Mouse (Mus musculus): Measurements from ENCODE around the gene Rrm1.
"Not testable (repeated sequence)": the region's sequence is repeated elsewhere in the genome, so short reads cannot be mapped to it uniquely, and the experiment has no call there.

Rrm1 gene

GRCm38 (mm10) chr7:102472675-102473074 lies 31.2 kb downstream of the Rrm1 start:
- in situ Hi-C loops (cut with MboI; ENCODE audit: unreplicated experiment in 2 of 2): no loop called here

GRCm38 (mm10) chr7:102476601-102477000 lies 35.1 kb downstream of the Rrm1 start:
- in situ Hi-C loops (cut with MboI; ENCODE audit: unreplicated experiment in 2 of 2): no loop called here

DNA sequence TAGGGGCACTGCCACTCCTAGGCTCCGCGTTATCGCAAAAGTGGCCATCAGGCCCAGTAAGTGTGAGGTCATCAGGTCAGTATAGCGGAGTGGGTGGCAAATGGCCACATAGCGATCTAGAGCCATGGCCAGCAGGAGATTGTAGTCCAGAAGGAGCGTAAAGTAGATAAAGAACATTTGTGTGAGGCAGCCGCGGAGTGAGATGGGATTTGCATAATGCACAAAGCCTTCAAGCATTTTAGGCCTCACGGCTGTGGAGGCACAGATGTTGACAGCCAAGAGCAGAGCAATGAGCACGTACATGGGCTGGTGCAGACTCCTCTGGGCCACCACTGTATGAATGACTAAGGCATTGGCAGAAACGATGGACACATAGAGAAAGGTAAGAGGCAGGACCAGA lies 35.9 kb downstream of the Rrm1 start:
- in situ Hi-C loops (cut with MboI; ENCODE audit: unreplicated experiment in 2 of 2): no loop called here

DNA sequence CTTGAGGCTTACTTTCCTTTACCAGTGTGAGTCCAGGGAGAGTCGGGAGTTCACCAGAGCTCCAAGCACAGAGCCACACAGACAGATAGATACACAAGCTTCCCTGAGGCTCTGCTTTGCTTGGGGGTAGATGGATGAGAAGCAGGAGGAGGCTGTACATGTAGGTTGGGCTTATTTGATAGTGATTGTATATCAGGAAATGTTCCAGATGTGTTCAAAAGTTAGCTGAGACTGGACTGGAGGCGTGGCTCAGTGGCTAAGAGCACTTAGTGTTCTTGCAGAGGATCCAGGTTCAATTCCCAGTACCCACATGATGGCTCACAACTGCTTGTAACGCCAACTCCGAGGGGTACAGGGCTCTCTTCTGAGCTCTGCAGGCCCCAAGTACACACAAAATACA lies 36.9 kb downstream of the Rrm1 start:
- in situ Hi-C loops (cut with MboI; ENCODE audit: unreplicated experiment in 2 of 2): no loop called here

DNA sequence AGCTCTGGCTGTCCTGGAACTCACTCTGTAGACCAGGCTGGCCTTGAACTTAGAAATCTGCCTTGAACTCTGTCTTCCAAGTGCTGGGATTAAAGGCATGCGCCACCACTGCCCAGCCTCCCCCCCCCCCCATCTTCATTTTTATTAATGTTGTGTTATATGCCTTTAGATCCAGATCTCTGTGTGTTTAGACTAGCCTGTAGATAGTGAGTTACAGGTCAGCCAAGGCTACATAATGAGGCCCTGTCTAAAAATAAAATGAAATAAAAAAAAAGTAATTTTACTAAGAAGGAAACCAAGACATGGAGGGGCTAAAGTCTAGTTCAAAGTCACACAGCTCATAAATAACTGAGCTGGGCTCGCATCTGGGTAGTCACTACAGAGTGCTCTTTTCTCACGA lies 37.4 kb downstream of the Rrm1 start:
- in situ Hi-C loops (cut with MboI; ENCODE audit: unreplicated experiment in 2 of 2): no loop called here

GRCm38 (mm10) chr7:102479368-102480078 lies 38.0 kb downstream of the Rrm1 start:
- in situ Hi-C loops (cut with MboI; ENCODE audit: unreplicated experiment in 2 of 2): no loop called here

GRCm38 (mm10) chr7:102480821-102481220 lies 39.3 kb downstream of the Rrm1 start:
- in situ Hi-C loops (cut with MboI; ENCODE audit: unreplicated experiment in 2 of 2): no loop called here

- in situ Hi-C loops (cut with MboI; ENCODE audit: unreplicated experiment in 2 of 2): no loop called here
Observed at GRCm38 (mm10) chr7:102481579-102481978, 40.1 kb downstream of the Rrm1 start, which contains the start of gene Olfr543. Gene Olfr543, minus strand, starts transcription at chr7:102481679.

DNA sequence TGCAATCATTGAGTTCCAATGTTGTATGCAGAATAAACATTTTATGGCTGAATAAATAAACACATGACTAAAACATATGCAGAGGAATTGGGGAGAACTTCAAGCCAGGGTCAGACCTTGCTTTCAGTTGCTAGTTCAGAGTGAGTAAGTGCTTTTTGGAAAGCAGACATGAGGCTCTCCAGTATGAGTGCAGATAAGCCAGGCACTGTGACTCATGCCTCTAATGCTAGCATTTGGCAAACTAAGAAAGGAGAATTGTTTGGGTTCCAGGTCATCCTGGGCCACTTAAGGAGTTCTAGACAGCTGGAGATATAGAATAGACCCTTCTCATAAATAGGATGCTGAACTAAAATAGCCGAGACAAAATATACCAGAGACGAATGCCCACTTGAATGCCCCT lies 42.2 kb downstream of the Rrm1 start:
- in situ Hi-C loops (cut with MboI; ENCODE audit: unreplicated experiment in 2 of 2): no loop called here

- in situ Hi-C loops (cut with MboI; ENCODE audit: unreplicated experiment in 2 of 2): not testable (repeated sequence)
Observed at GRCm38 (mm10) chr7:102484766-102485165, 43.3 kb downstream of the Rrm1 start.

DNA sequence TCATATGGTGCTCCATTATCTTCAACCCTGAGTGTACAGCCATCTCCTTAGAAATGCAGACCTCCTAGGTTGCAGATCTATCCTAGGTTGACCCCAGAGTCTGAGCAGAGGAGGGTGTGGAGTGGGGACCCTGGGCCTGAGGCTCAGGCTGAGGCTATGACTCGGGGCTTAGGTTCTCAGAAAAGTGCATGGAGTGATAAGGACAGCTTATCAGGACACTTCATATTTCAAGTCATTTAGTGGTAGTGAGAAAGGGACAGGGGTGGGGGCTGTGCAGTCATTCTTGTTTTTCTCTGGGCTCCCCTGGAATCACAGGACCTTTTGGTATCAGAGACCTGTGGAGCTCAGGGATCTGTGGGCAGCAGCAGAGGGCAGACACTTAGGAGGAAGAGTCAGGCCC lies 44.6 kb downstream of the Rrm1 start:
- in situ Hi-C loops (cut with MboI; ENCODE audit: unreplicated experiment in 2 of 2): no loop called here

GRCm38 (mm10) chr7:102488161-102488560 lies 46.7 kb downstream of the Rrm1 start, which contains the start of gene Olfr544:
Gene Olfr544, minus strand, starts transcription at chr7:102488313.
- in situ Hi-C loops (cut with MboI; ENCODE audit: unreplicated experiment in 2 of 2): no loop called here

DNA sequence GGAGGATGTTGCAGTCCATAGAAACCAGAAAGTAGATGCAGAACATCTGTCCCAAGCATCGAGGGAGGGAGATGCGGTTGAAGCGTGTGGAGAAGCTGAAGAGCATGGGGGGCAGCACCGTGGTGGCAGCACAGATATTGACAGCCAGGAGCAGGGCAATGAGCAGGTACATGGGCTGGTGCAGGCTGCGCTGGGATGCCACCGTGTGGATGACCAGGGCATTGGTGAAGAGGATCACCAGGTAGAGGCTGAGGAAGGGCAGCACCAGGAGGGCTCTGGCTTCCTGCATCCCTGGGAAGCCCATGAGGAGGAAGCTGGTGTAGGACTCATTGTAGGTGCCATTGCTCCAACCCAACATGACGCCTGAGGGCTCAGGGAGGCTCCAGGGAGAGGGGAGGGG lies 52.9 kb downstream of the Rrm1 start:
- in situ Hi-C loops (cut with MboI; ENCODE audit: unreplicated experiment in 2 of 2): not testable (repeated sequence)

- in situ Hi-C loops (cut with MboI; ENCODE audit: unreplicated experiment in 2 of 2): no loop called here
Observed at GRCm38 (mm10) chr7:102499473-102499872, 58.0 kb downstream of the Rrm1 start, which contains the start of gene Olfr545. Gene Olfr545, minus strand, starts transcription at chr7:102499573.

DNA sequence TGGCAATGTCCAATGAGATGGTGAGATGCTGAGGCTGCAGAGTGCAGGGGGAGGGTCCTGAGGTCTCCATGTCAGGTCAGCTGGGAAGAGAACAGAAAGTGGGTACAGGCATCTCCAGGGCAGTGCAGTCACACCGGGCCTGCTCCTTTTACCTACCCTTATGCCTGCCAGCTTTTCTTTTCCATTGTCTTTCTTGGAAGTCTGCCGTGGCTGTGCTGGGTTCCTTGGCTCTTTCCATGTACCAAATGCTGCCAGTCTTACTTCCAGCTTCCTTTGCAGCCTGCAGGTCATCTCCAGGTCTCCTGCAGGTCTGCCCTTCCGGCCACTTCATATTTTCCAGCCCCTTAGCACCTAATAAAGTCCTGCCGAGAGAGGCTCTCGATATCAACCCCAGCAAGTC lies 60.5 kb downstream of the Rrm1 start:
- in situ Hi-C loops (cut with MboI; ENCODE audit: unreplicated experiment in 2 of 2): loop anchor here (25.0 kb wide), 1 partner anchor 1210 kb away; the partner anchor contains the start of gene Olfr243 (in 2 of the 2)

DNA sequence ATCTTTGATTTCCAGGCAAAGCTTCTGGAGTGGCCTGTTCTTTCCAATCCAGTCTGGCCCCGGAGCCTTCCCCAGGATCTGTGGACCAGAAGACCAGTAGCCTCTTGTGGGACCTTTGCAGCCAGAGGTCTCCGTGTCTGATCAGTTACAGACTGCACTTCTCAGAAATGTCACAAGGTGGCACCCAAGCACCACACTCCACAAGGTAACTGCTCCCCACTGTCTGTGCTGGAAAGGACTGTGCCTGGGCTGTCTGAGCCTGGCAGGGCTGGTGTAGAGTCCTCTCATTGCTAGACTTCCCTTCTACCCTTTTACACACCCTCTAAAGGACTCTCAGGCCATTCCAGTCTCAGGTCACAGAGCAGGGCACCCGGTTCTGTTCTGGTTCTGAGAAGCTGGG lies 65.4 kb downstream of the Rrm1 start:
- in situ Hi-C loops (cut with MboI; ENCODE audit: unreplicated experiment in 2 of 2): loop anchor here (5.0 to 25.0 kb wide), 2 partner anchors 410 to 1205 kb away; partner anchors contain the start of genes Olfr243 (in 2 of the 2) and Olfr571 (in 1 of the 2)

GRCm38 (mm10) chr7:102508066-102508465 lies 66.6 kb downstream of the Rrm1 start:
- in situ Hi-C loops (cut with MboI; ENCODE audit: unreplicated experiment in 2 of 2): loop anchor here (5.0 to 25.0 kb wide), 2 partner anchors 409 to 1204 kb away; partner anchors contain the start of genes Olfr243 (in 2 of the 2) and Olfr571 (in 1 of the 2)

DNA sequence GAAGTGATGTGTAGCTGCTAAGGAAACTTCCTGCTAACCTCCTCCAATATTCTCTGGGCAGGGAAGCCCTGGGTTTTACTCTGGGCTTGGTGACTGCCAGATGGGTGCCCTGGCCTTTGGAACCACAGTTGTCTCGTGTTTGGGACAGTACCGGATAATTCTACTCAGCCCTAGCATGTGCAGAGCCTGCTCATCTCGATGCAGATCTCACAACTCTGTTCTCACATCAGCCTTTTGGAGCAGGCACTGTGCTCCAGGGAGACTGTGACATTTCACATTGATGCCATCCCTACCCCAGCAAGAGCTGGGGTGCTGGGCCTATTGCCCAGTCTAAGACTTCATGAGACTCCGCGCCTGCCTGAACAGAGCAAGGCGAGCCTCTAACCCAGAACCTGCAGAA lies 67.2 kb downstream of the Rrm1 start:
- in situ Hi-C loops (cut with MboI; ENCODE audit: unreplicated experiment in 2 of 2): loop anchor here (5.0 to 25.0 kb wide), 2 partner anchors 409 to 1204 kb away; partner anchors contain the start of genes Olfr243 (in 2 of the 2) and Olfr571 (in 1 of the 2)

- in situ Hi-C loops (cut with MboI; ENCODE audit: unreplicated experiment in 2 of 2): loop anchor here (5.0 to 25.0 kb wide), 7 partner anchors 128 to 1688 kb away; partner anchors contain the start of genes Olfr243 (in 2 of the 2), Olfr554 (in 2 of the 2), Olfr633 (in 2 of the 2) and Olfr557 (in 1 of the 2)
Observed at GRCm38 (mm10) chr7:102509726-102510125, 68.2 kb downstream of the Rrm1 start.

DNA sequence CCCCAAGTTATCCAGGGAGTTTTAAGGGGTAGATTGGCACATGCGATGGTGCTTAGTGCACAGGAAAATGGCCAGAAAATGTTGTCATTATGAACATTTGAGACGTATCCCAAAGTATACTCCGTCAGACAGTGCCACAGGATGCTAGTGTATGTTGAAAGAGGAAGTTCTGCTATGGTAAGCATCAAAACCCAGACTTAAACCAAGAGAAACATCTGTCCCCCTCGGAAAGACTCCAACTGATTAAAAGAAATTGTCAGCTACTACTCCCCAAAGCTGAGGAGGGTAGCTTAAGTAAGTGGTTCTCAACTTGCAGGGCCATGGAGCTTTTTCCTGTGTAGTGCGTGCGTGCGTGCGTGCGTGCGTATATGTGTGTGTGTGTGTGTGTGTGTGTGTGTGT lies 70.4 kb downstream of the Rrm1 start:
- in situ Hi-C loops (cut with MboI; ENCODE audit: unreplicated experiment in 2 of 2): loop anchor here (5.0 to 25.0 kb wide), 6 partner anchors 125 to 1685 kb away; partner anchors contain the start of genes Olfr243 (in 2 of the 2), Olfr554 (in 2 of the 2), Olfr633 (in 2 of the 2) and Olfr557 (in 1 of the 2)

GRCm38 (mm10) chr7:102512814-102513435 lies 71.4 kb downstream of the Rrm1 start:
- in situ Hi-C loops (cut with MboI; ENCODE audit: unreplicated experiment in 2 of 2): loop anchor here (5.0 to 25.0 kb wide), 6 partner anchors 124 to 1684 kb away; partner anchors contain the start of genes Olfr243 (in 2 of the 2), Olfr554 (in 2 of the 2), Olfr633 (in 2 of the 2) and Olfr557 (in 1 of the 2)
